Mouse (Mus musculus) CD8-positive naive resting alpha-beta T cell, adult 2 months (primary cell): ENCODE measurements around the gene Dennd4c.
A peak's percentile ranks its signal among the peaks of the same experiment; 100 is the strongest.
"Not testable (repeated sequence)": the region's sequence is repeated elsewhere in the genome, so short reads cannot be mapped to it uniquely, and the experiment has no call there.

ENCODE experiments used
- DNase-seq, 2 experiments: peaks; one replicate each; pipeline ENCODE4 v3.0.0; 2022; ENCODE audit warnings: low read depth in 2 of 2, low spot score in 2 of 2

The Dennd4c gene

GRCm38 (mm10) chr4:86777587-86777986 is 29.2 kb downstream of the Dennd4c start:
- DNase-seq = no peak

GRCm38 (mm10) chr4:86810604-86811003 is 62.2 kb downstream of the Dennd4c start:
- no peak for DNase-seq

- no peak for DNase-seq
Measured at GRCm38 (mm10) chr4:86814850-86815249, 66.5 kb downstream of the Dennd4c start.

- DNase-seq = peak; percentile 49 to 60
Measured at GRCm38 (mm10) chr4:86823169-86823568, 74.8 kb downstream of the Dennd4c start.

- no peak for DNase-seq
Measured at GRCm38 (mm10) chr4:86825143-86825542, 76.8 kb downstream of the Dennd4c start.

GRCm38 (mm10) chr4:86831896-86832295 is 83.5 kb downstream of the Dennd4c start:
- no peak for DNase-seq

GRCm38 (mm10) chr4:86841141-86841540 is 92.8 kb downstream of the Dennd4c start:
- not testable (repeated sequence) for DNase-seq

- DNase-seq = no peak
Measured at GRCm38 (mm10) chr4:86845384-86845783, 97.0 kb downstream of the Dennd4c start.

GRCm38 (mm10) chr4:86847246-86847645 is 98.9 kb downstream of the Dennd4c start:
- DNase-seq = no peak

GRCm38 (mm10) chr4:86851331-86851730 is 103.0 kb downstream of the Dennd4c start:
- no peak for DNase-seq

GRCm38 (mm10) chr4:86852018-86852417 is 103.7 kb downstream of the Dennd4c start:
- no peak for DNase-seq

- no peak for DNase-seq
Measured at GRCm38 (mm10) chr4:86852813-86853590, 104.6 kb downstream of the Dennd4c start.

- DNase-seq = no peak
Measured at GRCm38 (mm10) chr4:86856304-86857112, 108.2 kb downstream of the Dennd4c start.

GRCm38 (mm10) chr4:86857113-86858069 is 109.0 kb downstream of the Dennd4c start, which contains the start of gene Rps6:
TSS of gene Rps6 (minus strand) at chr4:86857412.
- DNase-seq = peak; percentile 94 to 96

GRCm38 (mm10) chr4:86858070-86858440 is 109.7 kb downstream of the Dennd4c start:
- DNase-seq = no peak

- no peak for DNase-seq
Measured at GRCm38 (mm10) chr4:86864087-86864486, 115.7 kb downstream of the Dennd4c start.

GRCm38 (mm10) chr4:86871988-86872387 is 123.6 kb downstream of the Dennd4c start:
- DNase-seq = no peak

GRCm38 (mm10) chr4:86873072-86873471 is 124.7 kb downstream of the Dennd4c start:
- DNase-seq = no peak

GRCm38 (mm10) chr4:86874146-86874847 is 125.9 kb downstream of the Dennd4c start, which contains the start of gene Acer2:
TSS of gene Acer2 (plus strand) at chr4:86874396.
- DNase-seq = peak; percentile 80 to 87

- DNase-seq = no peak
Measured at GRCm38 (mm10) chr4:86879477-86879876, 131.1 kb downstream of the Dennd4c start.
